Mouse (Mus musculus) C2C12 (cell line): ENCODE results near the gene Naa20.

Source experiments
- CEBPB ChIP-seq: IDR thresholded peaks from one replicate; pipeline ENCODE4 v1.6.1; 2011; ENCODE audit warnings: low read depth, mild to moderate bottlenecking, control low read depth, moderate library complexity
- CTCF ChIP-seq: IDR thresholded peaks from one replicate; pipeline ENCODE4 v1.5.1; 2011; ENCODE audit not compliant: control insufficient read depth, insufficient read depth, insufficient read length
- FOSL1 ChIP-seq: IDR thresholded peaks from one replicate; pipeline ENCODE4 v1.8.0; 2011; ENCODE audit warnings: mild to moderate bottlenecking, low read length; ENCODE audit not compliant: poor library complexity, insufficient read depth, severe bottlenecking
- MAX ChIP-seq: IDR thresholded peaks from one replicate; pipeline ENCODE4 v1.6.1; 2011; ENCODE audit warnings: mild to moderate bottlenecking, control low read depth
- MYOD1 ChIP-seq: IDR thresholded peaks from one replicate; pipeline ENCODE4 v1.6.1; 2011; ENCODE audit warnings: low read depth; ENCODE audit not compliant: control insufficient read depth, insufficient read length
- MYOG ChIP-seq: IDR thresholded peaks from one replicate; pipeline ENCODE4 v1.6.1; 2011; ENCODE audit not compliant: control insufficient read depth, insufficient read length; ENCODE audit errors: extremely low read depth
- USF1 ChIP-seq: IDR thresholded peaks from one replicate; pipeline ENCODE4 v1.6.1; 2011; ENCODE audit warnings: low read depth, mild to moderate bottlenecking, control low read depth, moderate library complexity

DNA sequence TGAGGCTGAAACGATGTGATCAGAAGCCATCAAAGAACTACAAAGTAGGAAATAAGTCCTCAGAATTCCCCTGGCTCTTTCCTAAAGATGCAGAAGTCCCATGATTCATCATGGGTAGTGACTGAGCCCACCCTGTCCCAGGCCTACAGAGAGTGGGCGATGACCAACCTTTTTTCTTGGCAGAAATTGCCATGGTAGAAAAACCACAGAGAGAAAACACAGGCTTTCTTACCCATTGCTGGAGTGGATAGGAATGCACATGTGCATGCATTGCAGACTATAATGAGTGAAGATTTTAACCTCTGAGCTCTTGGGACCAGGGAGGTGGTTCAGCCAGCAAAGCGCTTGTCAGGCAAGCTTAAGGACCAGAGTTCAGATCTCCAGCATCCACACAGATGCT, 24.7 kb upstream of the Naa20 start:
- TF ChIP-seq CTCF (no peak), MYOD1 (no peak), MYOG (no peak), MAX (no peak), USF1 (no peak), FOSL1 (no peak), CEBPB (no peak)
